Mouse (Mus musculus) hindbrain, embryonic 16.5 days (tissue): ENCODE measurements around the gene Helz2. TPM values are rescaled to one million over a fixed set of nuclear protein-coding genes. Genes with fewer than 3 reads are reported as not detected.

Experiments used
- ATAC-seq: fragments of 200-750 bp; cut with Nextera tagmentation; 2 replicates; pipeline ENCODE4 v1.8.0; 2017; ENCODE audit warnings: moderate TSS enrichment, moderate library complexity
- H3K27ac ChIP-seq: fragments of 300-500 bp; sonication (generic); 2 replicates; pipeline ENCODE4 v1.5.1; 2014; ENCODE audit warnings: low read depth, mild to moderate bottlenecking, control low read depth, low read length, moderate library complexity
- H3K27me3 ChIP-seq: fragments of 300-500 bp; sonication (generic); replicated peaks from 2 replicates; pipeline ENCODE4 v1.6.1; 2014; ENCODE audit warnings: low read length; ENCODE audit not compliant: control insufficient read depth, insufficient read depth
- H3K36me3 ChIP-seq: fragments of 300-500 bp; sonication (generic); 2 replicates; pipeline ENCODE4 v1.6.1; 2014; ENCODE audit warnings: mild to moderate bottlenecking, low read length, moderate library complexity, mixed read lengths; ENCODE audit not compliant: control insufficient read depth, insufficient read depth
- H3K4me1 ChIP-seq: fragments of 300-500 bp; sonication (generic); 2 replicates; pipeline ENCODE4 v1.6.1; 2014; ENCODE audit warnings: low read depth, low read length; ENCODE audit not compliant: control insufficient read depth, insufficient read depth
- H3K4me2 ChIP-seq: fragments of 300-500 bp; sonication (generic); 2 replicates; pipeline ENCODE4 v1.6.1; 2014; ENCODE audit warnings: mild to moderate bottlenecking, low read length, control low read depth, moderate library complexity
- H3K4me3 ChIP-seq: fragments of 300-500 bp; sonication (generic); 2 replicates; pipeline ENCODE4 v1.5.1; 2014; ENCODE audit warnings: mild to moderate bottlenecking, low read length, control low read depth, moderate library complexity
- H3K9ac ChIP-seq: fragments of 300-500 bp; sonication (generic); 2 replicates; pipeline ENCODE4 v1.6.1; 2014; ENCODE audit warnings: low read depth, mild to moderate bottlenecking, control low read depth, low read length, moderate library complexity
- H3K9me3 ChIP-seq: fragments of 300-500 bp; sonication (generic); 2 replicates; pipeline ENCODE4 v1.6.1; 2014; ENCODE audit warnings: mild to moderate bottlenecking, low read length, moderate library complexity; ENCODE audit not compliant: control insufficient read depth
- WGBS: fragments of 180-500 bp; shearing (Covaris S2); extraction: QIAGEN DNeasy Blood & Tissue Kit; methylation state at CpG from one replicate; pipeline ENCODE4 v1.1.7; 2014; 5-methylcytosine and 5-hydroxymethylcytosine counted together
- polyA plus RNA-seq: library from polyadenylated mRNA; unstranded; fragments of >200 nt; fragmentation: Nextera tagmentation; extraction: Ambion mirVana; gene quantifications from 2 replicates; pipeline ENCODE4 v1.2.1, GENCODE M21; 2015

Helz2 gene
- polyA plus RNA-seq, 1 experiment from 2014 or later, result 0.44 TPM

DNA sequence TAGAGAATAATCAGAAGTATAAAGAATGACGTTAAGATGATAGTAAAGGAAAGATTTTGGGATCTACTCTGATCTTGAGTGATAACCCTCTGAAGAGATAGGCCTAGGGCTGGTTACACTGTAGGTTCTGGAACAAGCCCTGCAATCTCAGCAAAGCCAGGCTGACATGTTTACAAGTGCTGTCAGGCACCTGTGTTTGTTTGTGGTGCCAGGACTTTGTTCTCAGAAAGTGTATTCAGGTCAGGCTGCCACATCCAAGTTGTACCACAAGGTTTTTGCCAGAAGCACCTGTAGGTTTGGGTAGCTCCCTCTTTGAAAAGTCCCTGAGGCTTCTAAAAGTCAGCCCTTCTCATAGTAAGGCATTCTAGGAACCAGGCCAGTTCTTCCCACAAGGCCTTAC lies 52.5 kb downstream of the Helz2 start:
- 91% methylated on average over 1 of the region's 1 CpGs for WGBS
- H3K4me2 ChIP-seq, result no peak overlapping the region
- H3K4me1 ChIP-seq, result peaks cover 8% of the 10 kb centered on the region
- peaks cover 6% of the 10 kb centered on the region; the same call in 1 of the 2 replicates for H3K36me3 ChIP-seq
- no peak overlapping the region for H3K4me3 ChIP-seq
- no peaks in the 10 kb centered on the region for H3K9me3 ChIP-seq
- ATAC-seq, result no peak
- H3K27ac ChIP-seq, result no peak overlapping the region
- H3K9ac ChIP-seq, result no peak overlapping the region
- H3K27me3 ChIP-seq, result no peaks in the 10 kb centered on the region

GRCm38 (mm10) chr2:181188681-181189080 lies 53.1 kb downstream of the Helz2 start:
- peak overlapping the region; percentile 35; the same call in 1 of the 2 replicates for H3K9ac ChIP-seq

DNA sequence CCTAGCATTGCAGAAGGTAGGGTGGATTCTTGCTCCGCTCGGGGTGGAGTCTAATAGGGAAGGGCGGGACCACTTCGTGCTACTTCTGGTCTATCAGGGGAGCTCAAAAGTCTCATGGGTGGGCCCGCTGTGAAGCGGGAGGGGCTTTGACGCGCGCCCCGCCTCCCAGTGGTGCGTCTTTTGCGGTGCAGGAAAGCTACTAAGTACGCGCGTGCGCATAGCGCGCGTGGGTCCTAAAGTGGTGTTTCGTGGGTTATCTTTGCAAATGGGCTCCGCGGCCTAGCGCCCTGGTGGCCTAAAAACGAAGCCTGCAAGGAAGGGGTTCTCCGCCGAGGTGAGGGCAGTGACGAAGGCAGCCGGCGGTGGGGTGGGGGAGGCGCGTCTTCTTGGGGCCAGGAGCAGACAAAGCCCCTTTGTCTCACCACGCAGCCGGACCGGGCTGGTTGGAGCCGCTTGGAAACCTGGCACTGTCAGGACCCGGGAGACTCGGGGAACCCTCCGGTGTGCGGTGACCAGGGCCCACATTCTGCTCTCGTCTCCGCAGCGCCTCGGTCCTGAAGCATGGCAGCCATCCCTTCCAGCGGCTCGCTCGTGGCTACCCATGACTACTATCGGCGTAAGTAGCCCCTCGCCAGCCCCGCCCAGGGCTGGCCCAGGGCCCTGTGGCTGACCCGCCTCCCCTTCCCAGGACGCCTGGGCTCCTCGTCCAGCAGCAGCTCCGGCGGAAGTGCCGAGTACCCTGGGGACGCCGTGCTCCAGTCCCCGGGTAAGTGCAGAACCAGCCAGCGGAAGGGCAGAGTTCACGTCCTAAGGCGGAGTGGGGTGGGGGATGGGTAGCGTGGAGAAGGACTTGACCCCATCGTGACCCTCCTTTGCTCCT lies 54.5 kb downstream of the Helz2 start, which contains the start of gene Ppdpf:
TSS of gene Ppdpf (plus strand) at position 127 of the 880 bp plus-strand sequence.
- Histone ChIP-seq H3K9me3 (no peaks in the 10 kb centered on the region), H3K4me3 (peak within 1 kb of the TSS; percentile 71), H3K4me2 (peak within 1 kb of the TSS; percentile 72), H3K9ac (peak within 1 kb of the TSS; percentile 94), H3K27ac (peak within 1 kb of the TSS; percentile 96), H3K27me3 (no peaks in the 10 kb centered on the region), H3K4me1 (peaks cover 8% of the 10 kb centered on the region), H3K36me3 (peaks cover 6% of the 10 kb centered on the region; the same call in 1 of the 2 replicates)
- under 1% methylated on average over 64 of the region's 64 CpGs for WGBS
- ATAC-seq, result peak; percentile 92

More at GRCm38 (mm10) chr2:181188681-181189080, 53.1 kb downstream of the Helz2 start:
- Histone ChIP-seq H3K9me3 (no peaks in the 10 kb centered on the region), H3K36me3 (peaks cover 6% of the 10 kb centered on the region; the same call in 1 of the 2 replicates), H3K27me3 (no peaks in the 10 kb centered on the region), H3K27ac (0 out of 2 replicates have a peak overlapping the region, but pooled peaks have one; percentile 34), H3K4me3 (peak overlapping the region; percentile 15), H3K4me1 (peaks cover 8% of the 10 kb centered on the region), H3K4me2 (peak overlapping the region; percentile 72)
- 84% methylated on average over 2 of the region's 2 CpGs for WGBS
- ATAC-seq, result no peak

GRCm38 (mm10) chr2:181186635-181187034 lies 55.2 kb downstream of the Helz2 start:
- Histone ChIP-seq H3K36me3 (peaks cover 6% of the 10 kb centered on the region; the same call in 1 of the 2 replicates), H3K4me2 (peak overlapping the region; percentile 72), H3K4me3 (peak overlapping the region; percentile 71), H3K9ac (peak overlapping the region; percentile 94), H3K9me3 (no peaks in the 10 kb centered on the region), H3K4me1 (peaks cover 8% of the 10 kb centered on the region), H3K27me3 (no peaks in the 10 kb centered on the region), H3K27ac (peak overlapping the region; percentile 96)
- WGBS, result 2% methylated on average over 14 of the region's 14 CpGs
- peak; percentile 82 for ATAC-seq

DNA sequence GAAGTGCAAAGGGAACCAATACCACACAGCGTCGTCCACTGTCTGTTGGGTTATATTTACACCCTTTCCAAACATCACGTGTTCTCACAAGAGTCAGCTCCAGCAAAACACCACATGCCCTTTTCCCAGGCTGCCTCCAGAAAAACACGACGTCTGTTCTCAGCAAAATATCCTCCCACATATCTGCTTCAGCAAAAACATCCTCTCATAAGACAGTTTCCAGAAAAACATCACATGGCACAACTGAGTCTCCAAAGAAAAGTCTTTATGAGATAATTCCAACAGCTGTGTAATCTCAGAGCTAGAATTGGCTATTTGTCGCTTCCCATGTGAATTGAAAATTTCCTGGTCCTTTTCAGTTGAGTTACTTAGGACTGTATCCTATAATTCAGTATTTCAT lies 60.9 kb downstream of the Helz2 start:
- 84% methylated on average over 6 of the region's 6 CpGs for WGBS
- Histone ChIP-seq H3K27ac (no peak overlapping the region), H3K9ac (no peak overlapping the region), H3K9me3 (no peaks in the 10 kb centered on the region), H3K4me2 (no peak overlapping the region), H3K36me3 (no peaks in the 10 kb centered on the region), H3K27me3 (0 out of 2 replicates have a peak, but pooled peaks cover 3% of the 10 kb centered on the region), H3K4me1 (no peaks in the 10 kb centered on the region), H3K4me3 (no peak overlapping the region)
- ATAC-seq, result no peak

DNA sequence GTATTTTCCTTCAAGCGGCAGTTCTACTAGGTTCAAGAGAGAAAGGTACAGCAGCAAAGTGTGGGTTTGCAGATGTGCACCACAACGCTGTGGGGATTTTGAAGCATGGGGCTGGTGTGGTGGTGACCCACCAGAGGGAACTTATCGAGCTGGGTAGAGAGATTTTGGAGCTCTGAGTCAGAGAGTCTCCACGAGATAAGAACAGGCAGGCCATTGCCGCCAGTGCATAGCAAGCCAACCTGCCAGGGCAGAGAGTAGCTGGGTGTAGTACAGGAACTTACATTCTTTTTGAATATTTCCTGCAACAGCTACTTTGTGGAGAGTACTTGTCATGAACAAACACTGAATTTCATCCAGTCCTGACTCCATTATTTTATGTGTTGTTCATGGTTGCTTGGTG lies 63.4 kb downstream of the Helz2 start:
- Histone ChIP-seq H3K27ac (no peak overlapping the region), H3K4me1 (no peaks in the 10 kb centered on the region), H3K4me3 (no peak overlapping the region), H3K9ac (no peak overlapping the region), H3K9me3 (no peaks in the 10 kb centered on the region), H3K36me3 (no peaks in the 10 kb centered on the region), H3K4me2 (no peak overlapping the region), H3K27me3 (0 out of 2 replicates have a peak, but pooled peaks cover 3% of the 10 kb centered on the region)
- 90% methylated on average over 5 of the region's 5 CpGs for WGBS
- no peak for ATAC-seq

- ATAC-seq, result no peak
Observed at GRCm38 (mm10) chr2:181178015-181178414, 63.8 kb downstream of the Helz2 start.

More at GRCm38 (mm10) chr2:181178015-181178414, 63.8 kb downstream of the Helz2 start:
- Histone ChIP-seq H3K4me3 (no peak overlapping the region), H3K27me3 (0 out of 2 replicates have a peak, but pooled peaks cover 3% of the 10 kb centered on the region), H3K27ac (no peak overlapping the region), H3K4me2 (no peak overlapping the region), H3K9ac (no peak overlapping the region), H3K4me1 (no peaks in the 10 kb centered on the region), H3K36me3 (no peaks in the 10 kb centered on the region), H3K9me3 (no peaks in the 10 kb centered on the region)
- WGBS, result 81% methylated on average over 3 of the region's 3 CpGs
